Mouse (Mus musculus) neural tube, embryonic 13.5 days (tissue): ENCODE measurements around the gene Slc35b2. TPM values are rescaled to one million over a fixed set of nuclear protein-coding genes. Genes with fewer than 3 reads are reported as not detected.

Experiments used
- ATAC-seq: fragments of 200-750 bp; cut with Nextera tagmentation; 2 replicates; pipeline ENCODE4 v1.8.0; 2017; ENCODE audit warnings: low read depth, mild to moderate bottlenecking, moderate TSS enrichment, moderate library complexity
- H3K27ac ChIP-seq: fragments of 300-500 bp; sonication (generic); replicated peaks from 2 replicates; pipeline ENCODE4 v1.5.1; 2015; ENCODE audit warnings: moderate library complexity, mild to moderate bottlenecking, inconsistent platforms
- H3K27me3 ChIP-seq: fragments of 300-500 bp; sonication (generic); 2 replicates; pipeline ENCODE4 v1.6.1; 2015; ENCODE audit warnings: mild to moderate bottlenecking, inconsistent platforms
- H3K36me3 ChIP-seq: fragments of 300-500 bp; sonication (generic); 2 replicates; pipeline ENCODE4 v1.6.1; 2015; ENCODE audit warnings: mild to moderate bottlenecking, inconsistent platforms
- H3K4me1 ChIP-seq: fragments of 300-500 bp; sonication (generic); replicated peaks from 2 replicates; pipeline ENCODE4 v1.6.1; 2015; ENCODE audit warnings: inconsistent platforms
- H3K4me2 ChIP-seq: fragments of 300-500 bp; sonication (generic); 2 replicates; pipeline ENCODE4 v1.6.1; 2015; ENCODE audit warnings: inconsistent platforms, mild to moderate bottlenecking, moderate library complexity
- H3K4me3 ChIP-seq: fragments of 300-500 bp; sonication (generic); 2 replicates; pipeline ENCODE4 v1.5.1; 2015; ENCODE audit warnings: mild to moderate bottlenecking, inconsistent platforms
- H3K9ac ChIP-seq: fragments of 300-500 bp; sonication (generic); 2 replicates; pipeline ENCODE4 v1.6.1; 2015; ENCODE audit warnings: moderate library complexity, mild to moderate bottlenecking, inconsistent platforms
- H3K9me3 ChIP-seq: fragments of 300-500 bp; sonication (generic); 2 replicates; pipeline ENCODE4 v1.6.1; 2016; ENCODE audit warnings: inconsistent platforms
- WGBS: fragments of 180-500 bp; shearing (Covaris S2); methylation state at CpG from one replicate; pipeline ENCODE4 v1.1.7; 2015; 5-methylcytosine and 5-hydroxymethylcytosine counted together
- polyA plus RNA-seq: library from polyadenylated mRNA; unstranded; fragments of >200 nt; fragmentation: Nextera tagmentation; extraction: Ambion mirVana; gene quantifications from 2 replicates; pipeline ENCODE4 v1.2.1, GENCODE M21; 2015

Slc35b2 gene
- polyA plus RNA-seq, 1 experiment from 2014 or later, result 84.2 TPM

DNA sequence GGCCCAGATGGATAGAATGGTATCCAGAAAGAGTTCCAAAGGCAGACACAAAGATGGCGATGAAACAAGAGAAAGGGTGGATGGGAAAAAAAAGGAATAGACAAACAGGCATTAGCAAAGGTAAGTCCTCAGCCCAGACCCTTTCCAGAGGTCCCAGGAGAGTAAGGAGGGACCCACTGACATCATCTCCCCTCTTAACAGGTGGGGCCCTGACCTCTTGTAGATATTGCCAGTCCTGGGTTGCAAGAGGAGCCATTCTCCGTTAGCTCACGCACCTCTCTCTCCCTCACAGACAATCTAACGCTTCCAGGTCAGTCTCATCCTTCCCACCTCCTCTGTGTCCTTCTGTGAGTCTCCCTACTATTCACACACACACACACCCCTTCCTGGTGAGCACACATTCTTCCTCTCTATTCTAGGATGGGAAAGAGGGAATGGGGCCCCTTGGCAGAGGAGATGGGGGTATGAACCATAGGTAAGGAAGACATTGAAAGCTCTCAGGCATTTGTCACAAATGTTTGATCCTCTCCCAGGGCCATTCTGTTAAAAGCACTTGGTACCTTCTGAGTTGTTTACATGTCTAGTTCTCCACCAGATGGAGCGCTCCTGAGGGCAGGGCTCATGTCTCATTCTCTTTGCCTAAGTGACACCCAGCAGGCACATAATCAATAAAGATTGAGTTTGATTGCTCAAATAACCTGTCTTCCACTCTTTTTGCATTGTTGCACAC, 16.0 kb upstream of the Slc35b2 start:
- no peak for ATAC-seq
- H3K4me1 ChIP-seq, result peaks cover 65% of the 10 kb centered on the region
- no peaks in the 10 kb centered on the region for H3K9me3 ChIP-seq

DNA sequence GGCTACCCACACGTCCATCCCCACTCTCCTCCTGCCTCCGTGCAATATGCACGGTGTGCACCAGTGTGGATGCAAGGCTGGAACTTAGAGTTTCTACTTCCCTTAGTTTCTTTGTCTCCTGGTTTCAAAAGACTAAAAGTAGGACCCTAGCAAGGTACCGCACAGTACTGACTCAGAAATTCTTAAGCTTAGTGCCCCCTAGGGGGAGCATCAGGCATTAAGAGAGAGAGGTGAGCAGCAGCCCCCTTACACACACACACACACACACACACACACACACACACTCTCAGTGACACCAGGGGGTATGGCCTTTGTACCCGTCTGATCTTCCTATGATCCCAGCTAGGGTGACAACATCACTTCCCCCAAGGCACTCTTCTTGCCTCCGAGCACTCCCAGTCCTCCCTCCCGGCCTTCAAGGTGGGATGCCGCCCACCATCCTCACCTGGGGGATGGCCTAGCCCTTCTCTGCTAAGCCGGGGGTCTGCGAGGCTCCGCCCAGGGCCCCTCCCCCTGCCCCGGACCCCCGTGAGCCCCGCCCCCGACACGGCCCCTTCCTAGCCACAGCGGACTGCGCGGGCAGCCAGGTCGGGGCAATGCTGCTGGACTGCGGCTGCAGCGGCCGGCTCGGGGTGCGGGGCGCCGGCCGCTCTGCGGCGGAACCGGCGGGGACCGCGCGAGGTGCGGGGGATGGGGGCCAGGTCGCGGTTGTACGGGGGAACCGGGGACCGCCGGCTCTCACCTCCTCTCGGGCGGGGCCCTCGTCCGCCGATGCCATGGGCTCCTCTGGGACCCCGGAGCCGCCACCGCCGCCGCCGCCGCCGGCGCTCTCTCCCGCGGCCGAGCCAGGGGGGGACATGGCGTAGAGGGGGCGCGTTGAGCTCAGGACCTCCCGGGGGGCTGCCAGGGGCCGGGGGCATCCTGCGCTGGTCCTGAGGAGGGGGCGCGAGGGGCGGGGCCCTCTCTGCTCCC, 14.8 kb upstream of the Slc35b2 start:
- WGBS, result 3% methylated on average over 36 of the region's 68 CpGs
- H3K27me3 ChIP-seq, result peaks cover 60% of the 10 kb centered on the region
- peak overlapping the region; percentile 93 for H3K27ac ChIP-seq
- peak overlapping the region; percentile 76 for H3K4me3 ChIP-seq
- peaks cover 26% of the 10 kb centered on the region for H3K36me3 ChIP-seq
- no peaks in the 10 kb centered on the region for H3K9me3 ChIP-seq
- H3K4me1 ChIP-seq, result peaks cover 61% of the 10 kb centered on the region
- peak overlapping the region; percentile 66 for H3K4me2 ChIP-seq
- ATAC-seq, result peak; percentile 61
- H3K9ac ChIP-seq, result peak overlapping the region; percentile 97

More for the DNA sequence above, 16.0 kb upstream of the Slc35b2 start:
- peak overlapping the region; percentile 76 for H3K4me3 ChIP-seq
- 0 out of 2 replicates have a peak overlapping the region, but pooled peaks have one; percentile 97 for H3K9ac ChIP-seq
- no peak overlapping the region for H3K27ac ChIP-seq
- peaks cover 30% of the 10 kb centered on the region for H3K36me3 ChIP-seq
- 75% methylated on average over 5 of the region's 5 CpGs for WGBS
- H3K4me2 ChIP-seq, result peak overlapping the region; percentile 66
- H3K27me3 ChIP-seq, result peaks cover 68% of the 10 kb centered on the region

DNA sequence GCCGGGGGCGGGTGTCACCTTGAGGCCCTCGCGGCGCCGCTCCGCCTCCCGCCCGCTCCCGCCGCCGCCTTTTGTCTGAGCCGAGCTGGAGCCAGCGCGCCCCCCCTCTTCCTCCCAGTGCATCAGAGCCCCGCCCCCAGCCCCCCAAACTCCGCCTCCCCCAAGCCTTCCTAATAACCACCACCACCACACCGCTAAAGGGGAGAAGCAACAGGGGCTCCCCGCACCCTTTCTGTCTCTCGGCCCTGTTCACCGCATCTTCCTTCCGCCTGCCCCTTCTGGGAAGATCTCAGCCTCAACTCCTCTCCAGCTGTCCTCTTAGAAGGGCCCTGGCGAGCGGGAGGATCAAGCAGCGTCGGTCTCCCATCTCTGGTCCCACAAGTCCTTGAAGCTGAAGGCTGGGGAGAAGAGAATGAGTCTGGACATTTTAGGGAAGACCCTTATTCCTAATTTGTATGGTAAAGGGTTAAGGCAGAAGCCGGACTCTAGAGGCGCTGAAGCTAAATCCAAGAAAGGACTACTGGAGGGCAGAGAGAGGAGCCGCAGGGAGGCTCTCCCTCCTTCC, 14.0 kb upstream of the Slc35b2 start, which contains the start of gene Tmem151b:
Gene Tmem151b (minus strand): TSS at position 61 of the 565 bp plus-strand sequence.
- H3K36me3 ChIP-seq, result peaks cover 18% of the 10 kb centered on the region
- peak within 1 kb of the TSS; percentile 66 for H3K4me2 ChIP-seq
- peak within 1 kb of the TSS; percentile 93 for H3K27ac ChIP-seq
- peaks cover 52% of the 10 kb centered on the region for H3K4me1 ChIP-seq
- WGBS, result 1% methylated on average over 17 of the region's 29 CpGs
- H3K4me3 ChIP-seq, result peak within 1 kb of the TSS; percentile 76
- H3K27me3 ChIP-seq, result peaks cover 51% of the 10 kb centered on the region
- peak within 1 kb of the TSS; percentile 97 for H3K9ac ChIP-seq
- peak; percentile 48 for ATAC-seq
- no peaks in the 10 kb centered on the region for H3K9me3 ChIP-seq

DNA sequence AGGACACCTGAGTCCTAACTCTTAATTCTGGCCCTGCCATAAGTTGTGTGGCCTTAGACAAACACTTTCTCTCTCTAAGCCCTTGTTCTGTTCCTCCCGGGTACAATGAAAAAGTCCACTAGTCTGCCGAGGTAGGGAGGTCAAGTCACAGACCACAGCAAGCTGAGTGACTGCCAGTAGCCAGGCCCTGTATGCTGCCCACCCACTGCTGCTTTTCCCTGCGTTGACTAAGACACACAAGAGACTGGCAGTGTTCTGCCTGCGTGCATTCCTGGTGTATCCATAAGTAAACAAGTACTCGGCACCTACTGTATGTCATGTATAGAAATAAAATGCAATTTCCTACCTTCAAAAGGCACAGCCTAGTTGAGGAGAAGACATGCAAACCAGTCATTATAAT, 13.4 kb upstream of the Slc35b2 start:
- Histone ChIP-seq H3K27me3 (peaks cover 46% of the 10 kb centered on the region), H3K4me3 (peak overlapping the region; percentile 76), H3K36me3 (peaks cover 12% of the 10 kb centered on the region), H3K4me2 (peak overlapping the region; percentile 66), H3K27ac (no peak overlapping the region), H3K9me3 (no peaks in the 10 kb centered on the region), H3K9ac (peak overlapping the region; percentile 97; the same call in 1 of the 2 replicates), H3K4me1 (peaks cover 47% of the 10 kb centered on the region)
- no peak for ATAC-seq
- WGBS, result 31% methylated on average over 5 of the region's 5 CpGs

DNA sequence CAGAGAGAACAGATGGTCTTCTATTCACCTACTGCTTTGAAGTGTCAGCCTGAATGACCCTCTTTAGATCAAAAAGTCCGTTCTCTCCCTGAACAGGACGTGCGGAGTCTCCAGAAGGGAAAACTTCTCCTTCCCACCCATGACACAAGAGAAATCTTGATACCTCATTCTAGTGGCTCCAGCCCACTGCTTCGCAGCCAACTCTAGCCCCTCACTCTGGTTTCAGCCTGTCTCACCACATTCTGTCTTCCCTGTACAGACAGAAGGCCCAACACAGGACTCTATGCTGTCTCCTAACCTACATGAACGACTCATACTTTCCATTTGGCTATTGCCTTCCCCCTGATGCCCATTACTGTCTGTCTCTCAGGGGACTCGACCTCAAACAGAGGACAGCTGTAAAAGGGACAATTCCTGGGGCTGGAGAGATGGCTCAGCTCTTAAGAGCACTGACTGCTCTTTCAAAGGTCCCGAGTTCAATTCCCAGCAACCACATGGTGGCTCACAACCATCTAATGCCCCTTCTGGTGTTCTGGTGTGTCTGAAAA, 12.4 kb upstream of the Slc35b2 start:
- H3K4me3 ChIP-seq, result no peak overlapping the region
- peaks cover 36% of the 10 kb centered on the region for H3K27me3 ChIP-seq
- no peak overlapping the region for H3K27ac ChIP-seq
- H3K9ac ChIP-seq, result no peak overlapping the region
- H3K4me1 ChIP-seq, result peaks cover 45% of the 10 kb centered on the region
- no peak for ATAC-seq
- H3K36me3 ChIP-seq, result peaks cover 7% of the 10 kb centered on the region
- no peak overlapping the region for H3K4me2 ChIP-seq
- H3K9me3 ChIP-seq, result no peaks in the 10 kb centered on the region
- 33% methylated on average over 7 of the region's 7 CpGs for WGBS

DNA sequence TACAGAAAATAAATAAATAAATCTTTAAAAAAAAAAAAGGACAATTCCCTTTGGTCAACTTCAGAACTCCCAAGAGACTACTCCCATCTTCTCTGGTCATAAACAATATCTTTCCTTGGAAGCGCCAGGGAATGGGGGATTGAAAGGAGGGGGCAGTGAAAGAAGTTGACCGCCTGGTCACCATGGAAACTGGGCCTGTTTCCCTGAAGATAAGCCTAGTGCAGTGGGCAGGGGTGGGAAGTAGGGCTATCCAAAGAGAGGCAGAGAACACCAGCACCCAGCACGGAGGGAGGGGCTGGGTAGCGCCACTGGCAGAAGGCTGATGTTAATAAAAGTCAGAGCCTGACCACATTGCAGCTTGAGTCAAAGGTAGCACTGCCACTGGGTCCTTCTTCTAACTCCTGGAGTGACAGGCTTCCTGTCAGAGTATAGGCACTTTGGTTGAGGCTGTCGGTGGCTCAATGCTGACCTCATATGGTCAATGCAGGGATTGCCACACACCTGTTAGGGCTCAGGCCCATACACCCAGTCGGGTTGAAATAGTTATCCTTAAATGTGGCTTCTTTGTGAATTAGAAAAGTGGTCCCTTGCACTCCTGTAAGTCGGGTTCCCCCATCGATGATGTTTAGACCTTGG, 11.7 kb upstream of the Slc35b2 start:
- Histone ChIP-seq H3K4me1 (peaks cover 49% of the 10 kb centered on the region), H3K9me3 (no peaks in the 10 kb centered on the region), H3K4me2 (no peak overlapping the region), H3K27me3 (peaks cover 36% of the 10 kb centered on the region), H3K36me3 (peaks cover under 1% of the 10 kb centered on the region), H3K27ac (no peak overlapping the region), H3K9ac (no peak overlapping the region), H3K4me3 (no peak overlapping the region)
- ATAC-seq, result no peak
- WGBS, result 2% methylated on average over 8 of the region's 8 CpGs

DNA sequence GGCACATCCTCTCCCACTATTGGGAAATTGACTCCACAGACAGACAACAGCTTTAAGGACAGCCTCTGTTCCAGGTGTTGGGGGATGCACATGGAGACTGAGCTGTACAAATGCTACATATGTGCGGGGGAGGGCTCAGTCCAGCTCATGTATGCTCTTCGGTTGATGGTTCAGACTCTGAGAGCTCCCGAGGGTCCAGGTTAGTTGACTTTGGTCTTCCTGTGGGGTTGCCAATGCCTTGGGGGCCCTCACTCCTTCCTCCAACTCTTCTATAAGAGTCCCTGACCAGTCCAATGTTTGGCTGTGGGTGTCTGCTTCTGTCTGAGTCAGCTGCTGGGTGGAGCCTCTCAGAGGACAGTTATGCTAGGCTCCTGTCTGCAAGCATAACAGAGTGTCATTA, 10.6 kb upstream of the Slc35b2 start:
- 82% methylated on average over 3 of the region's 3 CpGs for WGBS
- Histone ChIP-seq H3K9ac (no peak overlapping the region), H3K4me1 (peaks cover 41% of the 10 kb centered on the region), H3K27me3 (peaks cover 29% of the 10 kb centered on the region), H3K4me2 (no peak overlapping the region), H3K36me3 (no peaks in the 10 kb centered on the region), H3K27ac (no peak overlapping the region), H3K9me3 (no peaks in the 10 kb centered on the region), H3K4me3 (no peak overlapping the region)
- no peak for ATAC-seq

DNA sequence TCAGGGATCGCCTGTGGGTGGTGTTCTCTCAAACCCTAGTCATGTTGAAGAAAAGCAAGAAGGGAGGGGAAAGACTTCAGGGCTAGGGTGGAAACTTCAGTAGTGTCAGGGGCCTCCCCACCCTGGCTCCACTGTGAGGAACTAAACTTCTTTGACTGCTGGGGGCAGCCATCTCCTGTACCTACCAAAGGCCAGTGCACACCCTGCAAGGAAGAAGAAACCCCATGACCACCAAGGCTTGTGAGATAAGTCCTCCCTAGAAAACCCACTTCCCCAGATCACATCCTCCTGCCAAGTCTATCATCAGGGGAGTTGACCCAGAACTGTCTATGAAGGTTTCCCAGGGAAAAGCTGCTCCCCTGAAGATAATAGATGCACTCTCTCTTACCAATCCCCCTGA, 9.3 kb upstream of the Slc35b2 start:
- Histone ChIP-seq H3K9ac (no peak overlapping the region), H3K27ac (no peak overlapping the region), H3K4me3 (no peak overlapping the region), H3K9me3 (no peaks in the 10 kb centered on the region), H3K27me3 (peaks cover 25% of the 10 kb centered on the region), H3K36me3 (no peaks in the 10 kb centered on the region), H3K4me1 (peaks cover 35% of the 10 kb centered on the region), H3K4me2 (no peak overlapping the region)
- 65% methylated on average over 1 of the region's 1 CpGs for WGBS
- ATAC-seq, result no peak

DNA sequence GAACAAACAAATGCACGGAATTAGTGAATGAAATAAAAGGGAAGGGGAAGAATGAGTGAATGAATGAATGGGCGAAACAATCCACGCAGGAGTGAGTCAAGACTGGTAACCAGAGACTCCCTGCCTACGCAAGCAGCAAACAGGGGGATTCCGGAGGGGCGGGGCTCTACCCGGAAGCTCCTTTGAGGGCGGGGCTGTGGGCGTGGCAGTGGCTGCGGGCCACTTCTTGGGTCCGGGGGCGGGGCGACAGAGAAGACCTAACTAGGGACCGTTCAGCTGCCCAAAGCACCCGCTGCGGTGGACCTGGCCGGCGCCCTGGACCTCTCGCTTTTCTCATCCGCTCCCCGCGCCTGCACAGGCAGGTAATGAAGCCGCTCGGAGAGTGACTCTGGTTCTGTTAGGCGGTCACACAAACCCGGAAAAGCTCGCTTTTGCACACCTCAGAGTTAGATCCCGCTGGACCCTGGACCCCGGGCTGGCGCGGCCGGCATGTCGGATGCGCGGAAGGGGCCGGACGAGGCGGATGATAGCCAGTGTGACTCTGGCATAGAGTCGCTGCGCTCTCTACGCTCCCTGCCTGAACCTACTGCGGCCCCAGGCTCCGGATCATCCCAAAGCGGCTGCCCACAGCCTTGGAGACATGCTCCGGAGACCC, 8.1 kb upstream of the Slc35b2 start, which contains the start of gene Nfkbie:
Gene Nfkbie (plus strand): TSS at position 252 of the 655 bp plus-strand sequence.
- peak within 1 kb of the TSS; percentile 81 for H3K9ac ChIP-seq
- WGBS, result under 1% methylated on average over 45 of the region's 45 CpGs
- no peaks in the 10 kb centered on the region for H3K9me3 ChIP-seq
- H3K27me3 ChIP-seq, result peaks cover 21% of the 10 kb centered on the region
- H3K4me3 ChIP-seq, result peak within 1 kb of the TSS; percentile 67
- peak within 1 kb of the TSS; percentile 97 for H3K4me2 ChIP-seq
- no peak within 1 kb of the TSS for H3K27ac ChIP-seq
- H3K36me3 ChIP-seq, result no peaks in the 10 kb centered on the region
- ATAC-seq, result peak; percentile 82
- H3K4me1 ChIP-seq, result peaks cover 26% of the 10 kb centered on the region

DNA sequence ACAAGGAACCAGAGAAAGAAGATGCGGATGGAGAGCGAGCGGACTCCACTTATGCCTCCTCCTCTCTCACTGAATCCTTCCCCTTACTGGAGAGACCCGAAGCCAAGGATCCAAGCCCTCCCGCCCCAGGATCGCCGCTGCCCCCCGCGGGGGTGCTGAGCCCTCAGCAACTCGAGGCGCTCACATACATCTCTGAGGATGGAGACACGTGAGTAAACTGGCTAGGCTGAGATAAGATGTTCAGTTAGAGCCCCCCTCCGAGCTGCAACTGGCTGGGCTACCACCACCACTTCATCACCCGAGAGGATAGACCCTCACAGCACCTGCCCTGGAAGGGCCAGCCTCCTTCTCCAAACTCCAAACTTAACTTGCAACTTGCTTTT, 7.6 kb upstream of the Slc35b2 start:
- peaks cover 16% of the 10 kb centered on the region for H3K27me3 ChIP-seq
- H3K9me3 ChIP-seq, result no peaks in the 10 kb centered on the region
- no peaks in the 10 kb centered on the region for H3K36me3 ChIP-seq
- WGBS, result 5% methylated on average over 14 of the region's 14 CpGs
- peak overlapping the region; percentile 67 for H3K4me3 ChIP-seq
- H3K4me1 ChIP-seq, result peaks cover 26% of the 10 kb centered on the region
- ATAC-seq, result 0 out of 2 replicates have a peak, but pooled peaks have one; percentile 2
- H3K9ac ChIP-seq, result peak overlapping the region; percentile 81
- no peak overlapping the region for H3K27ac ChIP-seq
- peak overlapping the region; percentile 97 for H3K4me2 ChIP-seq
